Mouse (Mus musculus): ENCODE measurements around the gene Trnp1. TPM values are rescaled to one million over a fixed set of nuclear protein-coding genes. Genes with fewer than 3 reads are reported as not detected.

Trnp1 gene
- polyA plus RNA-seq, 1 experiment from 2014 or later: 2.0 TPM

- Histone ChIP-seq H3K4me3 (ENCODE audit: low read depth, low read length) (0 out of 2 replicates have a peak overlapping the region, but pooled peaks have one; percentile 41), H3K4me1 (ENCODE audit: control insufficient read depth, insufficient read depth, low read length) (peaks cover 2% of the 10 kb centered on the region; the same call in 1 of the 2 replicates), H3K9me3 (replicated peaks; ENCODE audit: control insufficient read depth, low read length) (no peaks in the 10 kb centered on the region), H3K4me2 (ENCODE audit: low read depth, low read length) (no peak overlapping the region; the same call in 1 of the 2 replicates), H3K27me3 (ENCODE audit: control insufficient read depth, insufficient read depth, low read length) (peaks cover 11% of the 10 kb centered on the region), H3K27ac (replicated peaks; ENCODE audit: low read depth, low read length) (no peak overlapping the region), H3K9ac (replicated peaks; ENCODE audit: low read length) (no peak overlapping the region), H3K36me3 (replicated peaks; ENCODE audit: control insufficient read depth, insufficient read depth, low read depth, low read length) (no peaks in the 10 kb centered on the region)
- 29% methylated on average over 6 of the region's 6 CpGs for WGBS
- DNase-seq (ENCODE audit: low spot score): no peak
- no peak for ATAC-seq (replicated peaks; ENCODE audit: insufficient number of reproducible peaks, low FRiP score, low TSS enrichment, low read depth)
Measured at GRCm38 (mm10) chr4:133480754-133481153, 17.6 kb downstream of the Trnp1 start.

GRCm38 (mm10) chr4:133480185-133480537 is 18.2 kb downstream of the Trnp1 start:
- ATAC-seq (replicated peaks; ENCODE audit: insufficient number of reproducible peaks, low FRiP score, low TSS enrichment, low read depth): peak; percentile 40; the same call in 1 of the 2 replicates
- Histone ChIP-seq H3K36me3 (replicated peaks; ENCODE audit: control insufficient read depth, insufficient read depth, low read depth, low read length) (no peaks in the 10 kb centered on the region), H3K4me2 (ENCODE audit: low read depth, low read length) (peak overlapping the region; percentile 52), H3K9ac (replicated peaks; ENCODE audit: low read length) (peak overlapping the region; percentile 46), H3K4me3 (ENCODE audit: low read depth, low read length) (peak overlapping the region; percentile 41), H3K9me3 (replicated peaks; ENCODE audit: control insufficient read depth, low read length) (no peaks in the 10 kb centered on the region), H3K4me1 (ENCODE audit: control insufficient read depth, insufficient read depth, low read length) (peaks cover 2% of the 10 kb centered on the region; the same call in 1 of the 2 replicates), H3K27me3 (ENCODE audit: control insufficient read depth, insufficient read depth, low read length) (peaks cover 11% of the 10 kb centered on the region), H3K27ac (replicated peaks; ENCODE audit: low read depth, low read length) (no peak overlapping the region)
- no peak for DNase-seq (ENCODE audit: low spot score)
- 3% methylated on average over 28 of the region's 34 CpGs for WGBS

GRCm38 (mm10) chr4:133479458-133480184 is 18.7 kb downstream of the Trnp1 start, which contains the start of gene Tent5b:
Gene Tent5b (plus strand): TSS chr4:133480132.
- no peak within 1 kb of the TSS for H3K27ac ChIP-seq (replicated peaks; ENCODE audit: low read depth, low read length)
- peaks cover 11% of the 10 kb centered on the region for H3K27me3 ChIP-seq (ENCODE audit: control insufficient read depth, insufficient read depth, low read length)
- WGBS: 3% methylated on average over 29 of the region's 29 CpGs
- DNase-seq (ENCODE audit: low spot score) (peak; percentile 98), ATAC-seq (replicated peaks; ENCODE audit: insufficient number of reproducible peaks, low FRiP score, low TSS enrichment, low read depth) (peak; percentile 98)
- peaks cover 2% of the 10 kb centered on the region; the same call in 1 of the 2 replicates for H3K4me1 ChIP-seq (ENCODE audit: control insufficient read depth, insufficient read depth, low read length)
- no peaks in the 10 kb centered on the region for H3K36me3 ChIP-seq (replicated peaks; ENCODE audit: control insufficient read depth, insufficient read depth, low read depth, low read length)
- peak within 1 kb of the TSS; percentile 46 for H3K9ac ChIP-seq (replicated peaks; ENCODE audit: low read length)
- peak within 1 kb of the TSS; percentile 41 for H3K4me3 ChIP-seq (ENCODE audit: low read depth, low read length)
- H3K4me2 ChIP-seq (ENCODE audit: low read depth, low read length): peak within 1 kb of the TSS; percentile 52
- H3K9me3 ChIP-seq (replicated peaks; ENCODE audit: control insufficient read depth, low read length): no peaks in the 10 kb centered on the region

GRCm38 (mm10) chr4:133473833-133474232 is 24.5 kb downstream of the Trnp1 start:
- Histone ChIP-seq H3K4me3 (ENCODE audit: low read depth, low read length) (no peak overlapping the region), H3K4me2 (ENCODE audit: low read depth, low read length) (no peak overlapping the region), H3K36me3 (replicated peaks; ENCODE audit: control insufficient read depth, insufficient read depth, low read depth, low read length) (no peaks in the 10 kb centered on the region), H3K9me3 (replicated peaks; ENCODE audit: control insufficient read depth, low read length) (no peaks in the 10 kb centered on the region), H3K27me3 (ENCODE audit: control insufficient read depth, insufficient read depth, low read length) (0 out of 2 replicates have a peak, but pooled peaks cover 2% of the 10 kb centered on the region), H3K9ac (replicated peaks; ENCODE audit: low read length) (no peak overlapping the region), H3K4me1 (ENCODE audit: control insufficient read depth, insufficient read depth, low read length) (no peaks in the 10 kb centered on the region; the same call in 1 of the 2 replicates), H3K27ac (replicated peaks; ENCODE audit: low read depth, low read length) (no peak overlapping the region)
- ATAC-seq (replicated peaks; ENCODE audit: insufficient number of reproducible peaks, low FRiP score, low TSS enrichment, low read depth) (no peak), DNase-seq (ENCODE audit: low spot score) (no peak)
- WGBS: 61% methylated on average over 2 of the region's 2 CpGs

- DNase-seq (ENCODE audit: low spot score) (no peak), ATAC-seq (replicated peaks; ENCODE audit: insufficient number of reproducible peaks, low FRiP score, low TSS enrichment, low read depth) (no peak)
- H3K27me3 ChIP-seq (ENCODE audit: control insufficient read depth, insufficient read depth, low read length): 0 out of 2 replicates have a peak, but pooled peaks cover 3% of the 10 kb centered on the region
- no peak overlapping the region for H3K4me3 ChIP-seq (ENCODE audit: low read depth, low read length)
- H3K27ac ChIP-seq (replicated peaks; ENCODE audit: low read depth, low read length): no peak overlapping the region
- H3K4me2 ChIP-seq (ENCODE audit: low read depth, low read length): no peak overlapping the region
- WGBS: 80% methylated on average over 7 of the region's 7 CpGs
- peaks cover 2% of the 10 kb centered on the region; the same call in 1 of the 2 replicates for H3K4me1 ChIP-seq (ENCODE audit: control insufficient read depth, insufficient read depth, low read length)
- no peak overlapping the region for H3K9ac ChIP-seq (replicated peaks; ENCODE audit: low read length)
- H3K36me3 ChIP-seq (replicated peaks; ENCODE audit: control insufficient read depth, insufficient read depth, low read depth, low read length): no peaks in the 10 kb centered on the region
- H3K9me3 ChIP-seq (replicated peaks; ENCODE audit: control insufficient read depth, low read length): no peaks in the 10 kb centered on the region
Measured at GRCm38 (mm10) chr4:133471135-133471821, 27.1 kb downstream of the Trnp1 start.

- no peak for ATAC-seq (replicated peaks; ENCODE audit: insufficient number of reproducible peaks, low FRiP score, low TSS enrichment, low read depth)
- peaks cover 2% of the 10 kb centered on the region; the same call in 1 of the 2 replicates for H3K4me1 ChIP-seq (ENCODE audit: control insufficient read depth, insufficient read depth, low read length)
- no peaks in the 10 kb centered on the region for H3K36me3 ChIP-seq (replicated peaks; ENCODE audit: control insufficient read depth, insufficient read depth, low read depth, low read length)
- peak overlapping the region; percentile 28; the same call in 1 of the 2 replicates for H3K4me2 ChIP-seq (ENCODE audit: low read depth, low read length)
- H3K27ac ChIP-seq (replicated peaks; ENCODE audit: low read depth, low read length): no peak overlapping the region
- H3K4me3 ChIP-seq (ENCODE audit: low read depth, low read length): peak overlapping the region; percentile 11
- H3K9ac ChIP-seq (replicated peaks; ENCODE audit: low read length): no peak overlapping the region
- DNase-seq (ENCODE audit: low spot score): peak; percentile 42
- H3K27me3 ChIP-seq (ENCODE audit: control insufficient read depth, insufficient read depth, low read length): 0 out of 2 replicates have a peak, but pooled peaks cover 3% of the 10 kb centered on the region
- no peaks in the 10 kb centered on the region for H3K9me3 ChIP-seq (replicated peaks; ENCODE audit: control insufficient read depth, low read length)
- WGBS: 16% methylated on average over 12 of the region's 12 CpGs
Measured at GRCm38 (mm10) chr4:133469122-133469521, 29.2 kb downstream of the Trnp1 start.

GRCm38 (mm10) chr4:133468080-133468479 is 30.3 kb downstream of the Trnp1 start:
- Histone ChIP-seq H3K9ac (replicated peaks; ENCODE audit: low read length) (peak overlapping the region; percentile 46), H3K36me3 (replicated peaks; ENCODE audit: control insufficient read depth, insufficient read depth, low read depth, low read length) (no peaks in the 10 kb centered on the region), H3K4me3 (ENCODE audit: low read depth, low read length) (peak overlapping the region; percentile 40), H3K27me3 (ENCODE audit: control insufficient read depth, insufficient read depth, low read length) (0 out of 2 replicates have a peak, but pooled peaks cover 3% of the 10 kb centered on the region), H3K4me1 (ENCODE audit: control insufficient read depth, insufficient read depth, low read length) (peaks cover 2% of the 10 kb centered on the region; the same call in 1 of the 2 replicates), H3K27ac (replicated peaks; ENCODE audit: low read depth, low read length) (no peak overlapping the region), H3K4me2 (ENCODE audit: low read depth, low read length) (peak overlapping the region; percentile 80), H3K9me3 (replicated peaks; ENCODE audit: control insufficient read depth, low read length) (no peaks in the 10 kb centered on the region)
- DNase-seq (ENCODE audit: low spot score) (peak; percentile 78), ATAC-seq (replicated peaks; ENCODE audit: insufficient number of reproducible peaks, low FRiP score, low TSS enrichment, low read depth) (peak; percentile 58; the same call in 1 of the 2 replicates)
- WGBS: under 1% methylated on average over 27 of the region's 27 CpGs

Data from embryonic facial prominence, embryonic 11.5 days (tissue).